Mouse (Mus musculus) forebrain, embryonic 15.5 days (tissue): ENCODE measurements around the gene Trrap. TPM values are rescaled to one million over a fixed set of nuclear protein-coding genes. Genes with fewer than 3 reads are reported as not detected.

Experiments used
- ATAC-seq: fragments of 200-750 bp; cut with Nextera tagmentation; replicated peaks from 2 replicates; pipeline ENCODE4 v1.8.0; 2017; ENCODE audit warnings: mild to moderate bottlenecking, moderate TSS enrichment, moderate library complexity
- H3K27ac ChIP-seq: fragments of 300-500 bp; sonication (generic); replicated peaks from 2 replicates; pipeline ENCODE4 v1.5.1; 2015; ENCODE audit warnings: mild to moderate bottlenecking, inconsistent platforms
- H3K27me3 ChIP-seq: fragments of 300-500 bp; sonication (generic); 2 replicates; pipeline ENCODE4 v1.6.1; 2015; ENCODE audit warnings: inconsistent platforms
- H3K36me3 ChIP-seq: fragments of 300-500 bp; sonication (generic); 2 replicates; pipeline ENCODE4 v1.6.1; 2015; ENCODE audit warnings: mild to moderate bottlenecking, inconsistent platforms
- H3K4me1 ChIP-seq: fragments of 300-500 bp; sonication (generic); 2 replicates; pipeline ENCODE4 v1.6.1; 2015; ENCODE audit warnings: inconsistent platforms
- H3K4me2 ChIP-seq: fragments of 300-500 bp; sonication (generic); replicated peaks from 2 replicates; pipeline ENCODE4 v1.6.1; 2015; ENCODE audit warnings: mild to moderate bottlenecking, inconsistent platforms
- H3K4me3 ChIP-seq: fragments of 300-500 bp; sonication (generic); 2 replicates; pipeline ENCODE4 v1.5.1; 2015; ENCODE audit warnings: mild to moderate bottlenecking, inconsistent platforms
- H3K9ac ChIP-seq: fragments of 300-500 bp; sonication (generic); replicated peaks from 2 replicates; pipeline ENCODE4 v1.6.1; 2015; ENCODE audit warnings: mild to moderate bottlenecking, inconsistent platforms
- H3K9me3 ChIP-seq: fragments of 300-500 bp; sonication (generic); 2 replicates; pipeline ENCODE4 v1.6.1; 2016; ENCODE audit warnings: inconsistent platforms
- WGBS: fragments of 180-500 bp; shearing (Covaris S2); methylation state at CpG from one replicate; pipeline ENCODE4 v1.1.7; 2015; ENCODE audit warnings: mixed read lengths; 5-methylcytosine and 5-hydroxymethylcytosine counted together
- polyA plus RNA-seq: library from polyadenylated mRNA; unstranded; fragments of >200 nt; fragmentation: Nextera tagmentation; extraction: Ambion mirVana; gene quantifications from 2 replicates; pipeline ENCODE4 v1.2.1, GENCODE M21; 2015

The Trrap gene
- polyA plus RNA-seq, 1 experiment from 2014 or later, result 75.8 TPM

- Histone ChIP-seq H3K4me2 (no peak overlapping the region), H3K27ac (no peak overlapping the region), H3K9ac (no peak overlapping the region), H3K4me3 (no peak overlapping the region), H3K4me1 (no peaks in the 10 kb centered on the region), H3K36me3 (no peaks in the 10 kb centered on the region), H3K27me3 (no peaks in the 10 kb centered on the region), H3K9me3 (no peaks in the 10 kb centered on the region)
- WGBS, result 61% methylated on average over 7 of the region's 7 CpGs
- ATAC-seq, result no peak
These were observed 14.5 kb upstream of the Trrap start for GRCm38 (mm10) chr5:144753041-144753440.

GRCm38 (mm10) chr5:144755191-144755590 is 12.3 kb upstream of the Trrap start:
- Histone ChIP-seq H3K4me3 (no peak overlapping the region), H3K9ac (no peak overlapping the region), H3K4me1 (peaks cover 16% of the 10 kb centered on the region; the same call in 1 of the 2 replicates), H3K27me3 (no peaks in the 10 kb centered on the region), H3K27ac (no peak overlapping the region), H3K4me2 (no peak overlapping the region), H3K9me3 (no peaks in the 10 kb centered on the region), H3K36me3 (no peaks in the 10 kb centered on the region)
- 88% methylated on average over 10 of the region's 10 CpGs for WGBS
- no peak for ATAC-seq

- Histone ChIP-seq H3K9me3 (no peaks in the 10 kb centered on the region), H3K36me3 (no peaks in the 10 kb centered on the region), H3K4me3 (no peak overlapping the region), H3K27ac (peak overlapping the region; percentile 66; the same call in 1 of the 2 replicates), H3K9ac (no peak overlapping the region), H3K4me1 (peaks cover 19% of the 10 kb centered on the region; the same call in 1 of the 2 replicates), H3K27me3 (no peaks in the 10 kb centered on the region; the same call in 1 of the 2 replicates), H3K4me2 (no peak overlapping the region)
- ATAC-seq, result no peak
- 91% methylated on average over 9 of the region's 9 CpGs for WGBS
These were observed 10.1 kb upstream of the Trrap start for GRCm38 (mm10) chr5:144757402-144757801.

- Histone ChIP-seq H3K4me1 (peaks cover 19% of the 10 kb centered on the region; the same call in 1 of the 2 replicates), H3K9ac (no peak overlapping the region), H3K4me3 (no peak overlapping the region), H3K27me3 (peaks cover 3% of the 10 kb centered on the region; the same call in 1 of the 2 replicates), H3K27ac (peak overlapping the region; percentile 66), H3K36me3 (no peaks in the 10 kb centered on the region), H3K9me3 (no peaks in the 10 kb centered on the region), H3K4me2 (peak overlapping the region; percentile 11; the same call in 1 of the 2 replicates)
- ATAC-seq, result peak; percentile 37; the same call in 1 of the 2 replicates
- 8% methylated on average over 8 of the region's 8 CpGs for WGBS
These were observed 9.1 kb upstream of the Trrap start for GRCm38 (mm10) chr5:144758422-144758821.

- Histone ChIP-seq H3K4me1 (peaks cover 19% of the 10 kb centered on the region; the same call in 1 of the 2 replicates), H3K4me2 (peak within 1 kb of the TSS; percentile 59), H3K36me3 (no peaks in the 10 kb centered on the region), H3K9ac (peak within 1 kb of the TSS; percentile 60), H3K4me3 (peak within 1 kb of the TSS; percentile 51), H3K9me3 (no peaks in the 10 kb centered on the region), H3K27ac (peak within 1 kb of the TSS; percentile 82), H3K27me3 (peaks cover 3% of the 10 kb centered on the region; the same call in 1 of the 2 replicates)
- 1% methylated on average over 38 of the region's 38 CpGs for WGBS
- ATAC-seq, result peak; percentile 82
These were observed 6.2 kb upstream of the Trrap start, which contains the start of gene Tmem130 for GRCm38 (mm10) chr5:144761161-144761868. TSS of gene Tmem130 (minus strand) at chr5:144761818.

GRCm38 (mm10) chr5:144766026-144766425 is 1.5 kb upstream of the Trrap start:
- no peaks in the 10 kb centered on the region for H3K9me3 ChIP-seq
- H3K4me1 ChIP-seq, result peaks cover 13% of the 10 kb centered on the region
- ATAC-seq, result no peak
- H3K27me3 ChIP-seq, result peaks cover 3% of the 10 kb centered on the region; the same call in 1 of the 2 replicates
- H3K36me3 ChIP-seq, result peaks cover 2% of the 10 kb centered on the region
- H3K27ac ChIP-seq, result no peak overlapping the region
- H3K4me3 ChIP-seq, result no peak overlapping the region
- no peak overlapping the region for H3K4me2 ChIP-seq
- WGBS, result 83% methylated on average over 7 of the region's 7 CpGs
- no peak overlapping the region for H3K9ac ChIP-seq

GRCm38 (mm10) chr5:144766646-144767045 is 886 bp upstream of the Trrap start:
- Histone ChIP-seq H3K9me3 (no peaks in the 10 kb centered on the region), H3K4me3 (no peak overlapping the region), H3K27ac (no peak overlapping the region), H3K4me1 (peaks cover 11% of the 10 kb centered on the region), H3K36me3 (peaks cover 8% of the 10 kb centered on the region), H3K27me3 (0 out of 2 replicates have a peak, but pooled peaks cover 3% of the 10 kb centered on the region), H3K9ac (no peak overlapping the region), H3K4me2 (no peak overlapping the region)
- WGBS, result 85% methylated on average over 11 of the region's 11 CpGs
- ATAC-seq, result no peak

GRCm38 (mm10) chr5:144767911-144768841 is 644 bp downstream of the Trrap start:
- Histone ChIP-seq H3K27ac (peak overlapping the region; percentile 99), H3K4me2 (peak overlapping the region; percentile 56), H3K9ac (peak overlapping the region; percentile 96), H3K36me3 (peaks cover 21% of the 10 kb centered on the region), H3K4me1 (peaks cover 11% of the 10 kb centered on the region), H3K9me3 (no peaks in the 10 kb centered on the region), H3K4me3 (peak overlapping the region; percentile 95), H3K27me3 (0 out of 2 replicates have a peak, but pooled peaks cover 2% of the 10 kb centered on the region)
- WGBS, result under 1% methylated on average over 92 of the region's 92 CpGs
- peak; percentile 91 for ATAC-seq

GRCm38 (mm10) chr5:144769067-144769482 is 1.5 kb downstream of the Trrap start:
- peaks cover 27% of the 10 kb centered on the region for H3K36me3 ChIP-seq
- peak overlapping the region; percentile 95 for H3K4me3 ChIP-seq
- H3K27ac ChIP-seq, result peak overlapping the region; percentile 99
- H3K4me1 ChIP-seq, result peaks cover 11% of the 10 kb centered on the region
- no peaks in the 10 kb centered on the region for H3K9me3 ChIP-seq
- H3K27me3 ChIP-seq, result no peaks in the 10 kb centered on the region
- peak overlapping the region; percentile 96 for H3K9ac ChIP-seq
- 23% methylated on average over 8 of the region's 8 CpGs for WGBS
- peak overlapping the region; percentile 56 for H3K4me2 ChIP-seq
- ATAC-seq, result peak; percentile 33

- ATAC-seq, result no peak
- no peak overlapping the region for H3K27ac ChIP-seq
- H3K4me2 ChIP-seq, result no peak overlapping the region
- H3K4me1 ChIP-seq, result peaks cover 11% of the 10 kb centered on the region
- H3K36me3 ChIP-seq, result peaks cover 64% of the 10 kb centered on the region
- 92% methylated on average over 6 of the region's 6 CpGs for WGBS
- H3K9ac ChIP-seq, result no peak overlapping the region
- H3K9me3 ChIP-seq, result no peaks in the 10 kb centered on the region
- H3K27me3 ChIP-seq, result no peaks in the 10 kb centered on the region
- H3K4me3 ChIP-seq, result no peak overlapping the region
These were observed 5.7 kb downstream of the Trrap start for GRCm38 (mm10) chr5:144773231-144773630.

- no peak overlapping the region for H3K4me2 ChIP-seq
- H3K4me3 ChIP-seq, result no peak overlapping the region
- ATAC-seq, result no peak
- no peak overlapping the region for H3K9ac ChIP-seq
- H3K27ac ChIP-seq, result no peak overlapping the region
- 87% methylated on average over 8 of the region's 8 CpGs for WGBS
- no peaks in the 10 kb centered on the region for H3K27me3 ChIP-seq
- H3K36me3 ChIP-seq, result peaks cover 95% of the 10 kb centered on the region
- no peaks in the 10 kb centered on the region for H3K9me3 ChIP-seq
- H3K4me1 ChIP-seq, result no peaks in the 10 kb centered on the region
These were observed 13.1 kb downstream of the Trrap start for GRCm38 (mm10) chr5:144780654-144781053.

- H3K36me3 ChIP-seq, result peaks cover 98% of the 10 kb centered on the region
- no peak overlapping the region for H3K4me3 ChIP-seq
- no peaks in the 10 kb centered on the region for H3K4me1 ChIP-seq
- no peaks in the 10 kb centered on the region for H3K9me3 ChIP-seq
- 95% methylated on average over 18 of the region's 18 CpGs for WGBS
- no peak overlapping the region for H3K9ac ChIP-seq
- no peak overlapping the region for H3K4me2 ChIP-seq
- H3K27ac ChIP-seq, result no peak overlapping the region
- no peaks in the 10 kb centered on the region for H3K27me3 ChIP-seq
- no peak for ATAC-seq
These were observed 18.9 kb downstream of the Trrap start for GRCm38 (mm10) chr5:144786464-144786863.
